Mouse (Mus musculus): Measurements from ENCODE around the gene Rapgef3. TPM values are rescaled to one million over a fixed set of nuclear protein-coding genes. Genes with fewer than 3 reads are reported as not detected.
A peak's percentile ranks its signal among the peaks of the same experiment; 100 is the strongest.

Rapgef3 gene
- total and polyA plus RNA-seq, 3 experiments: 6.6 to 7.4 TPM; not detected in 1

DNA sequence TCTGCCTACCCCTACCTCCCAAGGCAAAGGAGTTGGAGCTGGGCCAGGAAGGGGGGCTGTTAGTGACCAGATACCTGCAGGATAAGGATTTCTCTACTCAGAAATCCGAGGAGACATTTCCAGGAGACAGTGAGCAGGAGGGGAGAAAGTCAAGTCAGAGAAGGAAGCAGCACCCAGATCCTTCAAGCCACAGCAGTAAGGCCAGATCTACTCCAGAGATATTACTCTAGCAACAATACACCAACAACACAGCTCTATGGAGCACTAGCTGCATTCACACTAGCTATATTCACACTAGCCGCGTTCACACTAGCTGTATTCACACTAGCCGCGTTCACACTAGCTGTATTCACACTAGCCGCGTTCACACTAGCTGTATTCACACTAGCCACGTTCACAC lies 52.7 kb downstream of the Rapgef3 start:
- TF ChIP-seq ZKSCAN1 (IDR thresholded peaks at IDR 0.05; ENCODE audit: low read depth, low read length) (no peak), GATA1 (IDR thresholded peaks at IDR 0.05; ENCODE audit: low read depth, low read length) (peak; percentile 71)
- peak; percentile 58 for DNase-seq (ENCODE audit: low read depth, low spot score)
- H3K36me3 ChIP-seq (ENCODE audit: control insufficient read depth in 1 of 2, insufficient read depth in 2 of 2, low read length in 2 of 2): peaks cover 0 to 24% of the 10 kb centered on the region in 2 experiments; a peak in 2 of 4 replicates
- H3K27me3 ChIP-seq (ENCODE audit: control insufficient read depth in 1 of 2, insufficient read depth in 2 of 2, low read length in 2 of 2): peaks cover 0 to 8% of the 10 kb centered on the region in 2 experiments; a peak in 1 of 4 replicates
- no peaks in the 10 kb centered on the region for H3K9me3 ChIP-seq (replicated peaks; ENCODE audit: insufficient read depth, low read length)
- H3K4me1 ChIP-seq (ENCODE audit: control insufficient read depth in 1 of 2, insufficient read depth in 2 of 2, low read length in 2 of 2): peaks cover 7 to 26% of the 10 kb centered on the region in 2 experiments
- H3K79me2 ChIP-seq (ENCODE audit: control insufficient read depth, insufficient read depth, low read length, poor library complexity): no peaks in the 10 kb centered on the region
- no peak overlapping the region for H3K27ac ChIP-seq (ENCODE audit: control insufficient read depth, low read depth, low read length)
- no peak overlapping the region for H3K4me3 ChIP-seq (ENCODE audit: control insufficient read depth in 1 of 2, insufficient read depth in 1 of 2, low read depth in 2 of 2, low read length in 2 of 2)
- H3K9ac ChIP-seq (ENCODE audit: control insufficient read depth, low read depth, low read length, poor library complexity, severe bottlenecking): 0 out of 2 replicates have a peak overlapping the region, but pooled peaks have one; percentile 9

DNA sequence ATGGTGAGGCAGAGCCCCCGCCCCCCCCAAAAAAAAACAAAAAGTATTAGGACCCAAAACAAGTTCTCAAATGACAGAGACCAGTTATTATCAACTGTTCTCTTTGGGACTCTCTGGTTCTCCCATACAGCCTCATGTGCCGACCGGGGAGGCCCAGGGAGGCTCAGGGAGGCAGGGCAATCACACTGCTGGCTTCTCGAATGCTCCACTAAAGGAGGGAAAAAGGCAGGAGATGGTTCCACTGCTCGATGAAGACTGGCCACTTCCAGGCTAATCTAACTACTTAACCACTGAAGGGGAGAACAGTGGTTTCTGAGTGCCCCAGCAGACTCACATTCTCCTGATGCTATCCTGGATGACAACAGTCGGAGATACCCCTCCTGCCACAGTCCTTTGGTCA lies 55.2 kb downstream of the Rapgef3 start:
- DNase-seq (ENCODE audit: low read depth, low spot score): no peak
- no peak overlapping the region for H3K4me3 ChIP-seq (ENCODE audit: control insufficient read depth in 1 of 2, insufficient read depth in 1 of 2, low read depth in 2 of 2, low read length in 2 of 2)
- no peaks in the 10 kb centered on the region for H3K9me3 ChIP-seq (replicated peaks; ENCODE audit: insufficient read depth, low read length)
- peaks cover 0 to 24% of the 10 kb centered on the region in 2 experiments; a peak in 2 of 4 replicates for H3K36me3 ChIP-seq (ENCODE audit: control insufficient read depth in 1 of 2, insufficient read depth in 2 of 2, low read length in 2 of 2)
- no peak overlapping the region for H3K9ac ChIP-seq (ENCODE audit: control insufficient read depth, low read depth, low read length, poor library complexity, severe bottlenecking)
- H3K27ac ChIP-seq (ENCODE audit: control insufficient read depth, low read depth, low read length): no peak overlapping the region
- H3K27me3 ChIP-seq (ENCODE audit: control insufficient read depth in 1 of 2, insufficient read depth in 2 of 2, low read length in 2 of 2): peaks cover 0 to 3% of the 10 kb centered on the region in 2 experiments; a peak in 1 of 4 replicates
- TF ChIP-seq MAX (IDR thresholded peaks at IDR 0.05; ENCODE audit: low read length) (no peak), TBP (IDR thresholded peaks at IDR 0.05; ENCODE audit: low read depth, low read length) (no peak), MYC (IDR thresholded peaks at IDR 0.05; ENCODE audit: low read depth, low read length) (no peak), SMC3 (IDR thresholded peaks at IDR 0.05; ENCODE audit: low read depth, low read length) (no peak), BHLHE40 (IDR thresholded peaks at IDR 0.05; ENCODE audit: borderline replicate concordance, low read depth, low read length) (no peak), ZC3H11A (IDR thresholded peaks at IDR 0.05; ENCODE audit: low read depth, low read length) (no peak), EP300 (IDR thresholded peaks at IDR 0.05; ENCODE audit: low read depth in 1 of 2, low read length in 2 of 2) (no peak), NRF1 (IDR thresholded peaks at IDR 0.05; ENCODE audit: insufficient read depth, low read depth, low read length, poor library complexity, severe bottlenecking) (no peak), GABPA (IDR thresholded peaks at IDR 0.05; ENCODE audit: low read depth, low read length) (no peak), HCFC1 (IDR thresholded peaks at IDR 0.05; ENCODE audit: low read depth, low read length) (no peak), UBTF (IDR thresholded peaks at IDR 0.05; ENCODE audit: borderline replicate concordance, insufficient read depth, low read depth, low read length) (no peak), USF2 (IDR thresholded peaks at IDR 0.05; ENCODE audit: borderline replicate concordance in 1 of 2, insufficient read depth in 1 of 2, low read depth in 1 of 2, low read length in 2 of 2) (no peak), POLR2AphosphoS2 (IDR thresholded peaks at IDR 0.05; ENCODE audit: low read length) (no peak), MYB (IDR thresholded peaks at IDR 0.05; ENCODE audit: low read depth, low read length) (no peak), E2F4 (IDR thresholded peaks at IDR 0.05; ENCODE audit: borderline replicate concordance, low read depth, low read length) (no peak), CHD2 (IDR thresholded peaks at IDR 0.05; ENCODE audit: low read length) (no peak), CHD1 (IDR thresholded peaks at IDR 0.05; ENCODE audit: low read depth, low read length) (no peak), USF1 (IDR thresholded peaks at IDR 0.05; ENCODE audit: low read depth, low read length) (no peak), MAFK (IDR thresholded peaks at IDR 0.05; ENCODE audit: borderline replicate concordance, low read depth, low read length) (no peak), ETS1 (IDR thresholded peaks at IDR 0.05; ENCODE audit: low read depth, low read length) (no peak)
- no peaks in the 10 kb centered on the region for H3K79me2 ChIP-seq (ENCODE audit: control insufficient read depth, insufficient read depth, low read length, poor library complexity)
- peaks cover 7 to 25% of the 10 kb centered on the region in 2 experiments for H3K4me1 ChIP-seq (ENCODE audit: control insufficient read depth in 1 of 2, insufficient read depth in 2 of 2, low read length in 2 of 2)

All from MEL (cell line).